Mouse (Mus musculus) limb, embryonic 10.5 days (tissue): ENCODE measurements around the gene Lrguk. TPM values are rescaled to one million over a fixed set of nuclear protein-coding genes. Genes with fewer than 3 reads are reported as not detected.

Experiments used
- DNase-seq: peaks from one replicate; pipeline ENCODE4 v3.0.0-alpha.2; 2017; ENCODE audit warnings: low spot score
- H3K27ac ChIP-seq: fragments of 300-500 bp; sonication (generic); 2 replicates; pipeline ENCODE4 v1.5.1; 2016; ENCODE audit warnings: mild to moderate bottlenecking
- H3K27me3 ChIP-seq: fragments of 300-500 bp; sonication (generic); 2 replicates; pipeline ENCODE4 v1.6.1; 2016; ENCODE audit warnings: low read depth, mild to moderate bottlenecking; ENCODE audit not compliant: poor library complexity, severe bottlenecking
- H3K36me3 ChIP-seq: fragments of 300-500 bp; sonication (generic); 2 replicates; pipeline ENCODE4 v1.6.1; 2016; ENCODE audit warnings: mild to moderate bottlenecking, moderate library complexity
- H3K4me1 ChIP-seq: fragments of 300-500 bp; sonication (generic); 2 replicates; pipeline ENCODE4 v1.6.1; 2016
- H3K4me3 ChIP-seq: fragments of 300-500 bp; sonication (generic); 2 replicates; pipeline ENCODE4 v1.5.1; 2016; ENCODE audit warnings: mild to moderate bottlenecking, moderate library complexity
- H3K9me3 ChIP-seq: fragments of 300-500 bp; sonication (generic); replicated peaks from 2 replicates; pipeline ENCODE4 v1.6.1; 2016; ENCODE audit warnings: mild to moderate bottlenecking
- WGBS: fragments of 180-500 bp; shearing (Covaris S2); methylation state at CpG from one replicate; pipeline ENCODE4 v1.1.7; 2016; 5-methylcytosine and 5-hydroxymethylcytosine counted together
- polyA plus RNA-seq: library from polyadenylated mRNA; unstranded; fragments of >200 nt; fragmentation: Nextera tagmentation; extraction: Ambion mirVana; gene quantifications from 2 replicates; pipeline ENCODE4 v1.2.1, GENCODE M21; 2016

Gene Lrguk
- polyA plus RNA-seq, 1 experiment from 2014 or later, result 0.81 TPM

GRCm38 (mm10) chr6:34034577-34035461 lies 5.6 kb downstream of the Lrguk start:
- peak; percentile 50 for DNase-seq
- Histone ChIP-seq H3K4me1 (peaks cover 22% of the 10 kb centered on the region), H3K36me3 (no peaks in the 10 kb centered on the region), H3K27ac (peak overlapping the region; percentile 7; the same call in 1 of the 2 replicates), H3K27me3 (peaks cover 6% of the 10 kb centered on the region; the same call in 1 of the 2 replicates), H3K4me3 (no peak overlapping the region), H3K9me3 (no peaks in the 10 kb centered on the region)
- WGBS, result 33% methylated on average over 15 of the region's 15 CpGs

- Histone ChIP-seq H3K27ac (no peak overlapping the region), H3K4me3 (no peak overlapping the region), H3K4me1 (peaks cover 9% of the 10 kb centered on the region), H3K27me3 (peaks cover 17% of the 10 kb centered on the region; the same call in 1 of the 2 replicates), H3K9me3 (no peaks in the 10 kb centered on the region), H3K36me3 (no peaks in the 10 kb centered on the region)
- peak; percentile 86 for DNase-seq
- WGBS, result 46% methylated on average over 12 of the region's 12 CpGs
These were observed 11.5 kb downstream of the Lrguk start for GRCm38 (mm10) chr6:34040624-34041235.

- H3K36me3 ChIP-seq, result no peaks in the 10 kb centered on the region
- peaks cover 13% of the 10 kb centered on the region for H3K4me1 ChIP-seq
- WGBS, result 90% methylated on average over 11 of the region's 11 CpGs
- H3K4me3 ChIP-seq, result no peak overlapping the region
- DNase-seq, result no peak
- no peaks in the 10 kb centered on the region for H3K9me3 ChIP-seq
- no peak overlapping the region for H3K27ac ChIP-seq
- H3K27me3 ChIP-seq, result peaks cover 11% of the 10 kb centered on the region; the same call in 1 of the 2 replicates
These were observed 12.5 kb downstream of the Lrguk start for GRCm38 (mm10) chr6:34041589-34042280.

GRCm38 (mm10) chr6:34044228-34044811 lies 15.1 kb downstream of the Lrguk start:
- Histone ChIP-seq H3K4me1 (peaks cover 13% of the 10 kb centered on the region), H3K36me3 (no peaks in the 10 kb centered on the region), H3K4me3 (no peak overlapping the region), H3K27me3 (peaks cover 11% of the 10 kb centered on the region; the same call in 1 of the 2 replicates), H3K27ac (no peak overlapping the region), H3K9me3 (no peaks in the 10 kb centered on the region)
- WGBS, result 77% methylated on average over 12 of the region's 12 CpGs
- DNase-seq, result no peak

- 86% methylated on average over 9 of the region's 9 CpGs for WGBS
- Histone ChIP-seq H3K4me1 (peaks cover 13% of the 10 kb centered on the region), H3K27me3 (peaks cover 11% of the 10 kb centered on the region; the same call in 1 of the 2 replicates), H3K4me3 (no peak overlapping the region), H3K36me3 (no peaks in the 10 kb centered on the region), H3K27ac (0 out of 2 replicates have a peak overlapping the region, but pooled peaks have one; percentile 25), H3K9me3 (no peaks in the 10 kb centered on the region)
- no peak for DNase-seq
These were observed 15.7 kb downstream of the Lrguk start for GRCm38 (mm10) chr6:34044846-34045540.

- H3K4me3 ChIP-seq, result no peak overlapping the region
- no peak overlapping the region for H3K27ac ChIP-seq
- H3K4me1 ChIP-seq, result 0 out of 2 replicates have a peak, but pooled peaks cover 7% of the 10 kb centered on the region
- no peak for DNase-seq
- no peaks in the 10 kb centered on the region for H3K36me3 ChIP-seq
- peaks cover 11% of the 10 kb centered on the region; the same call in 1 of the 2 replicates for H3K27me3 ChIP-seq
- 89% methylated on average over 11 of the region's 11 CpGs for WGBS
- no peaks in the 10 kb centered on the region for H3K9me3 ChIP-seq
These were observed 17.4 kb downstream of the Lrguk start for GRCm38 (mm10) chr6:34046551-34047186.

GRCm38 (mm10) chr6:34049433-34049832 lies 20.2 kb downstream of the Lrguk start:
- H3K4me1 ChIP-seq, result 0 out of 2 replicates have a peak, but pooled peaks cover 4% of the 10 kb centered on the region
- H3K27me3 ChIP-seq, result peaks cover 16% of the 10 kb centered on the region; the same call in 1 of the 2 replicates
- no peak overlapping the region for H3K4me3 ChIP-seq
- H3K9me3 ChIP-seq, result no peaks in the 10 kb centered on the region
- no peaks in the 10 kb centered on the region for H3K36me3 ChIP-seq
- H3K27ac ChIP-seq, result no peak overlapping the region
- 57% methylated on average over 2 of the region's 2 CpGs for WGBS
- no peak for DNase-seq

- no peak for DNase-seq
- no peak overlapping the region for H3K27ac ChIP-seq
- H3K4me3 ChIP-seq, result no peak overlapping the region
- no peaks in the 10 kb centered on the region for H3K36me3 ChIP-seq
- 94% methylated on average over 6 of the region's 6 CpGs for WGBS
- H3K4me1 ChIP-seq, result no peaks in the 10 kb centered on the region
- H3K9me3 ChIP-seq, result no peaks in the 10 kb centered on the region
- no peaks in the 10 kb centered on the region for H3K27me3 ChIP-seq
These were observed 30.5 kb downstream of the Lrguk start for GRCm38 (mm10) chr6:34059741-34060140.

GRCm38 (mm10) chr6:34066790-34067189 lies 37.5 kb downstream of the Lrguk start:
- H3K27ac ChIP-seq, result no peak overlapping the region
- H3K4me1 ChIP-seq, result no peaks in the 10 kb centered on the region
- no peaks in the 10 kb centered on the region for H3K36me3 ChIP-seq
- no peaks in the 10 kb centered on the region for H3K27me3 ChIP-seq
- WGBS, result 92% methylated on average over 7 of the region's 7 CpGs
- H3K9me3 ChIP-seq, result no peaks in the 10 kb centered on the region
- no peak for DNase-seq
- H3K4me3 ChIP-seq, result no peak overlapping the region

GRCm38 (mm10) chr6:34067271-34067670 lies 38.0 kb downstream of the Lrguk start:
- no peak for DNase-seq
- Histone ChIP-seq H3K36me3 (no peaks in the 10 kb centered on the region), H3K4me1 (no peaks in the 10 kb centered on the region), H3K27ac (no peak overlapping the region), H3K27me3 (no peaks in the 10 kb centered on the region), H3K4me3 (no peak overlapping the region), H3K9me3 (no peaks in the 10 kb centered on the region)
- 94% methylated on average over 8 of the region's 8 CpGs for WGBS

GRCm38 (mm10) chr6:34071936-34072335 lies 42.7 kb downstream of the Lrguk start:
- WGBS, result 55% methylated on average over 5 of the region's 5 CpGs
- Histone ChIP-seq H3K27ac (no peak overlapping the region), H3K4me1 (no peaks in the 10 kb centered on the region), H3K36me3 (no peaks in the 10 kb centered on the region), H3K9me3 (no peaks in the 10 kb centered on the region), H3K27me3 (no peaks in the 10 kb centered on the region), H3K4me3 (no peak overlapping the region)
- no peak for DNase-seq
